Mouse (Mus musculus): ENCODE results near the gene Gm6034.

- TF ChIP-seq CTCF (conservative IDR thresholded peaks at IDR 0.05 in 1 of 2, IDR thresholded peaks at IDR 0.05 in 1 of 2; ENCODE audit: low read depth in 2 of 2, low read length in 2 of 2) (no peak), USF2 (conservative IDR thresholded peaks at IDR 0.05; ENCODE audit: low read depth, low read length) (no peak), POLR2A (IDR thresholded peaks at IDR 0.05; ENCODE audit: low read depth, low read length) (no peak), KAT2A (IDR thresholded peaks at IDR 0.05; ENCODE audit: insufficient replicate concordance, low read length) (no peak), EP300 (IDR thresholded peaks at IDR 0.05; ENCODE audit: low read length) (no peak), MXI1 (IDR thresholded peaks at IDR 0.05; ENCODE audit: low read depth, low read length) (no peak), POLR2AphosphoS2 (IDR thresholded peaks at IDR 0.05; ENCODE audit: low read depth, low read length) (no peak), CHD2 (IDR thresholded peaks at IDR 0.05; ENCODE audit: low read length) (no peak), MAX (IDR thresholded peaks at IDR 0.05; ENCODE audit: low read length) (no peak), GABPA (IDR thresholded peaks at IDR 0.05; ENCODE audit: insufficient replicate concordance, low read depth, low read length) (no peak), BHLHE40 (IDR thresholded peaks at IDR 0.05; ENCODE audit: low read depth, low read length) (no peak), MYC (IDR thresholded peaks at IDR 0.05; ENCODE audit: low read depth, low read length) (no peak)
Measured at GRCm38 (mm10) chr17:36083266-36083869, 40.6 kb downstream of the Gm6034 start.
